Mouse (Mus musculus): ENCODE results near the gene Tnxb.

Tnxb gene

GRCm38 (mm10) chr17:34659897-34660214 lies 10.5 kb upstream of the Tnxb start:
- no peak for DNase-seq (ENCODE audit: low spot score)

- DNase-seq (ENCODE audit: low spot score), result no peak
Measured at GRCm38 (mm10) chr17:34660259-34660820, 10.0 kb upstream of the Tnxb start.

- no peak for DNase-seq (ENCODE audit: low spot score)
Measured at GRCm38 (mm10) chr17:34661121-34661591, 9.2 kb upstream of the Tnxb start.

GRCm38 (mm10) chr17:34662468-34662867 lies 7.9 kb upstream of the Tnxb start:
- no peak for DNase-seq (ENCODE audit: low spot score)

- DNase-seq (ENCODE audit: low spot score), result no peak
Measured at GRCm38 (mm10) chr17:34662978-34663377, 7.4 kb upstream of the Tnxb start.

- no peak for DNase-seq (ENCODE audit: low spot score)
Measured at GRCm38 (mm10) chr17:34663558-34663957, 6.8 kb upstream of the Tnxb start.

GRCm38 (mm10) chr17:34664472-34664871 lies 5.9 kb upstream of the Tnxb start:
- DNase-seq (ENCODE audit: low spot score), result no peak

GRCm38 (mm10) chr17:34671151-34672066 lies 1.1 kb downstream of the Tnxb start:
- no peak for DNase-seq (ENCODE audit: low spot score)

- no peak for DNase-seq (ENCODE audit: low spot score)
Measured at GRCm38 (mm10) chr17:34672246-34672792, 2.0 kb downstream of the Tnxb start.

GRCm38 (mm10) chr17:34673139-34673538 lies 2.8 kb downstream of the Tnxb start:
- no peak for DNase-seq (ENCODE audit: low spot score)

GRCm38 (mm10) chr17:34674524-34675204 lies 4.3 kb downstream of the Tnxb start:
- DNase-seq (ENCODE audit: low spot score), result no peak

- no peak for DNase-seq (ENCODE audit: low spot score)
Measured at GRCm38 (mm10) chr17:34675205-34676092, 5.1 kb downstream of the Tnxb start.

- DNase-seq (ENCODE audit: low spot score), result no peak
Measured at GRCm38 (mm10) chr17:34676093-34676460, 5.7 kb downstream of the Tnxb start.

GRCm38 (mm10) chr17:34676671-34677070 lies 6.3 kb downstream of the Tnxb start:
- no peak for DNase-seq (ENCODE audit: low spot score)

- no peak for DNase-seq (ENCODE audit: low spot score)
Measured at GRCm38 (mm10) chr17:34680191-34680590, 9.9 kb downstream of the Tnxb start.

- no peak for DNase-seq (ENCODE audit: low spot score)
Measured at GRCm38 (mm10) chr17:34680621-34681020, 10.3 kb downstream of the Tnxb start.

GRCm38 (mm10) chr17:34681132-34681571 lies 10.8 kb downstream of the Tnxb start:
- DNase-seq (ENCODE audit: low spot score), result peak; percentile 85

- no peak for DNase-seq (ENCODE audit: low spot score)
Measured at GRCm38 (mm10) chr17:34681881-34682536, 11.7 kb downstream of the Tnxb start.

GRCm38 (mm10) chr17:34683179-34683578 lies 12.8 kb downstream of the Tnxb start:
- no peak for DNase-seq (ENCODE audit: low spot score)

GRCm38 (mm10) chr17:34683686-34684220 lies 13.4 kb downstream of the Tnxb start:
- DNase-seq (ENCODE audit: low spot score), result no peak

Data from ovary, adult 18-20 months (tissue).